Mouse (Mus musculus): Measurements from ENCODE around the gene Papola. TPM values are rescaled to one million over a fixed set of nuclear protein-coding genes. Genes with fewer than 3 reads are reported as not detected.

Papola gene
- 151 and 167 TPM in 2 replicates for polyA plus RNA-seq (2015; fragmentation: Nextera tagmentation; extraction: Ambion mirVana)

DNA sequence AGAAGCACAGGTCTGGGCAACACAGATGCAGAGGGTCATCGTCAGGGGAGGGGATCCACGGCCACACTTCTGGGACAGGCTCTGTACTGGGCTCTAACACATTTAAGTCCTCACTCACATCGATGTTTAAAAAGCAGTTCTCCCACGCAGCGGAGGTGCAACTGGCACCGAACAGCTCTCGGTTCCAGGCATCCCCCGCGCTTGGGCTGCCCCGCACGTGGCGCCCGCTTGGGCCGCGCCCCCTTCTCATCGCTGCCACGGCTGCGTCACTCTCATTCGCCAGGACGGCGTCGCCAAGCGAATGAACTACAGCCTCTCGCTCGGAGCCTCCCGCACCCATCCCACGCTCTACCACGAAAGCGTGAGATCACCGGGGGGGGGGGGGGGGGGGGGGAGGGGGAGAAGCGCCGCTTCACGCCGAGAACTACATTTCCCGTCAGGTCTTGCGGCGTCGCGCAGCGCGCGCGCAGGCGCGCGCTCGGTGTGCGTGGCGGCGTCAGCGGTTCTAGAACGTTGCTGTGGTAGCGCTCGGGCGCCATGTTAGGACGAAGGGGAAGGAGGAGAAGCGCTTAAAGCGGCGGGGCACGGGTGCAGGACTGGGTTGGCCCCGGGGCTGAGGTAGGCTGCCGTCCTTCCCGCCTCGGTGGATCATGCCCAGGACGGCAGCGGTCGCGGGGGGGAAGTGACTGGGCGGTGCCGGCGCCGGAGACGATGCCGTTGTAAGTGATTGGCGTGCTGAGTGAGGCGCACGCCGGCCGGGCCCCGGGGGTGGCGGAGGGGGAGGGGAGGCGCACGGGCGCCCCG, at the start of gene Papola:
Gene Papola, plus strand, starts transcription at position 499 of the 804 bp plus-strand sequence.
- peak; percentile 92 for ATAC-seq (ENCODE audit: insufficient read depth, low FRiP score)

DNA sequence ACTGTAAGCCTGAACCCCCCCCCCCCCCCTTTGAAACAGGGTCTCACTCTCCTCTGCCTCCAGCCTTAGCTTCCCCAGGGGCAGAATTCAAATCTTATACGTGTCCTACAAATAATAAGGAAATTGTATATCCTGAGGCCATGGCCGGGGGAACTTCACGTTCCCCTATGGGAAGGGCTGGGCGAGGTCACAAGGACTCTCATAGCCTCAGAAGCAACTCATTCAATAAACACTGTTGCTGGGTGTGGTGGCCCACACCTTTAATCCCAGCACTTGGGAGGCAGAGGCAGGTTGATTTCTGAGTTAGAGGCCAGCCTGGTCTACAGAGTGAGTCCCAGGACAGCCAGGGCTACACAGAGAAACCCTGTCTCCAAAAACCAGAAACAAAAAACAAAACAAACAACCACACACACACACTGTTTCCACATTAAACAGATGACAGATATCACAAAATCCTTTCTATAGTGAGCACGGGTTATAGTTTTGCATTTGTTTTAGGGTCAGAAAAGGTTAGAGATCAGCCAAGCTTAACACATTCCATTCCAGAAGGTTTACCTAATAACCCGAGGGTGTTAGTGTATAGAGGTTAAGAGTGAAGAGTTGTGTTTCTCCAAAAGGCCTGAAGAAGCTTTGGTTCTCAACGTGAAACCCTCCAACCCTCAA, 49.1 kb upstream of the Papola start:
- Histone ChIP-seq H3K4me1 (ENCODE audit: control insufficient read depth, insufficient read depth, low read length) (no peaks in the 10 kb centered on the region), H3K4me2 (ENCODE audit: low read depth, low read length) (no peak overlapping the region), H3K9me3 (replicated peaks; ENCODE audit: control insufficient read depth, low read length) (no peaks in the 10 kb centered on the region), H3K4me3 (replicated peaks; ENCODE audit: low read length) (no peak overlapping the region), H3K27me3 (ENCODE audit: control insufficient read depth, insufficient read depth, low read length) (no peaks in the 10 kb centered on the region), H3K9ac (ENCODE audit: low read length) (no peak overlapping the region), H3K36me3 (ENCODE audit: control insufficient read depth, insufficient read depth, low read length) (no peaks in the 10 kb centered on the region), H3K27ac (ENCODE audit: low read length) (no peak overlapping the region)
- ATAC-seq (ENCODE audit: insufficient read depth, low FRiP score): no peak
- 52% methylated on average over 7 of the region's 7 CpGs for WGBS

More for the DNA sequence above, at the start of gene Papola:
- Histone ChIP-seq H3K9me3 (replicated peaks; ENCODE audit: control insufficient read depth, low read length) (no peaks in the 10 kb centered on the region), H3K27ac (ENCODE audit: low read length) (peak within 1 kb of the TSS; percentile 93), H3K9ac (ENCODE audit: low read length) (peak within 1 kb of the TSS; percentile 95), H3K4me1 (ENCODE audit: control insufficient read depth, insufficient read depth, low read length) (peaks cover 8% of the 10 kb centered on the region), H3K4me2 (ENCODE audit: low read depth, low read length) (peak within 1 kb of the TSS; percentile 92), H3K4me3 (replicated peaks; ENCODE audit: low read length) (peak within 1 kb of the TSS; percentile 91), H3K36me3 (ENCODE audit: control insufficient read depth, insufficient read depth, low read length) (no peaks in the 10 kb centered on the region), H3K27me3 (ENCODE audit: control insufficient read depth, insufficient read depth, low read length) (no peaks in the 10 kb centered on the region)
- 1% methylated on average over 71 of the region's 85 CpGs for WGBS

DNA sequence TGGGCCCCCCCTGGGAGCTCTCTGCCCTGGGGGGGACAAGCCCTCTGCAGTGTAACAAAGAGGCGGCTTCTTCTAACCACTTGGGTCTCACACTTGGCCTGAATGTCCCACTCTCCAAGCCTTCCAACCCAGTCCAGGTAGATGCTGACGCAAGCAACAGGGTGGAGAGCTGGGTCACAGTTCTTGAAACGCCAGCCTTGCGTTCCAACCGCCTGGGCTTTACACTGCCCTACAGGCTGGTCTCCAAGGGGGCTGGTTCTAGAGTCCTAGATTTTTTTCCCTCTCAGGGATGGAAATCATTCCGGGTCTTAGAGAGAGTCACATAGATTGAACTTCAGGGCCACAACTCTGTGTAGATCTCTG, 48.6 kb upstream of the Papola start:
- ATAC-seq (ENCODE audit: insufficient read depth, low FRiP score): no peak
- Histone ChIP-seq H3K9ac (ENCODE audit: low read length) (no peak overlapping the region), H3K27ac (ENCODE audit: low read length) (no peak overlapping the region), H3K4me3 (replicated peaks; ENCODE audit: low read length) (no peak overlapping the region), H3K4me2 (ENCODE audit: low read depth, low read length) (no peak overlapping the region), H3K4me1 (ENCODE audit: control insufficient read depth, insufficient read depth, low read length) (no peaks in the 10 kb centered on the region), H3K27me3 (ENCODE audit: control insufficient read depth, insufficient read depth, low read length) (no peaks in the 10 kb centered on the region), H3K36me3 (ENCODE audit: control insufficient read depth, insufficient read depth, low read length) (no peaks in the 10 kb centered on the region), H3K9me3 (replicated peaks; ENCODE audit: control insufficient read depth, low read length) (no peaks in the 10 kb centered on the region)
- WGBS: 85% methylated on average over 6 of the region's 6 CpGs

GRCm38 (mm10) chr12:105738316-105739096, 46.0 kb upstream of the Papola start:
- no peak overlapping the region for H3K9ac ChIP-seq (ENCODE audit: low read length)
- H3K4me1 ChIP-seq (ENCODE audit: control insufficient read depth, insufficient read depth, low read length): no peaks in the 10 kb centered on the region
- H3K9me3 ChIP-seq (replicated peaks; ENCODE audit: control insufficient read depth, low read length): no peaks in the 10 kb centered on the region
- no peak overlapping the region for H3K4me3 ChIP-seq (replicated peaks; ENCODE audit: low read length)
- H3K36me3 ChIP-seq (ENCODE audit: control insufficient read depth, insufficient read depth, low read length): no peaks in the 10 kb centered on the region
- no peak overlapping the region for H3K27ac ChIP-seq (ENCODE audit: low read length)
- H3K4me2 ChIP-seq (ENCODE audit: low read depth, low read length): no peak overlapping the region
- no peaks in the 10 kb centered on the region for H3K27me3 ChIP-seq (ENCODE audit: control insufficient read depth, insufficient read depth, low read length)
- ATAC-seq (ENCODE audit: insufficient read depth, low FRiP score): no peak
- 77% methylated on average over 15 of the region's 15 CpGs for WGBS

- Histone ChIP-seq H3K4me1 (ENCODE audit: control insufficient read depth, insufficient read depth, low read length) (no peaks in the 10 kb centered on the region), H3K27me3 (ENCODE audit: control insufficient read depth, insufficient read depth, low read length) (no peaks in the 10 kb centered on the region), H3K4me3 (replicated peaks; ENCODE audit: low read length) (no peak overlapping the region), H3K9ac (ENCODE audit: low read length) (no peak overlapping the region), H3K4me2 (ENCODE audit: low read depth, low read length) (no peak overlapping the region), H3K36me3 (ENCODE audit: control insufficient read depth, insufficient read depth, low read length) (no peaks in the 10 kb centered on the region), H3K27ac (ENCODE audit: low read length) (no peak overlapping the region), H3K9me3 (replicated peaks; ENCODE audit: control insufficient read depth, low read length) (no peaks in the 10 kb centered on the region)
- no peak for ATAC-seq (ENCODE audit: insufficient read depth, low FRiP score)
- WGBS: 88% methylated on average over 8 of the region's 8 CpGs
These were observed 44.8 kb upstream of the Papola start for GRCm38 (mm10) chr12:105739656-105740055.

- no peak overlapping the region for H3K27ac ChIP-seq (ENCODE audit: low read length)
- no peak overlapping the region for H3K9ac ChIP-seq (ENCODE audit: low read length)
- no peaks in the 10 kb centered on the region for H3K4me1 ChIP-seq (ENCODE audit: control insufficient read depth, insufficient read depth, low read length)
- no peaks in the 10 kb centered on the region for H3K9me3 ChIP-seq (replicated peaks; ENCODE audit: control insufficient read depth, low read length)
- H3K4me3 ChIP-seq (replicated peaks; ENCODE audit: low read length): no peak overlapping the region
- H3K36me3 ChIP-seq (ENCODE audit: control insufficient read depth, insufficient read depth, low read length): no peaks in the 10 kb centered on the region
- H3K4me2 ChIP-seq (ENCODE audit: low read depth, low read length): no peak overlapping the region
- no peaks in the 10 kb centered on the region for H3K27me3 ChIP-seq (ENCODE audit: control insufficient read depth, insufficient read depth, low read length)
- WGBS: 46% methylated on average over 5 of the region's 5 CpGs
- no peak for ATAC-seq (ENCODE audit: insufficient read depth, low FRiP score)
These were observed 36.4 kb upstream of the Papola start for GRCm38 (mm10) chr12:105748114-105748513.

- peak; percentile 68; the same call in 1 of the 2 replicates for ATAC-seq (ENCODE audit: insufficient read depth, low FRiP score)
- no peak overlapping the region for H3K4me3 ChIP-seq (replicated peaks; ENCODE audit: low read length)
- H3K27me3 ChIP-seq (ENCODE audit: control insufficient read depth, insufficient read depth, low read length): no peaks in the 10 kb centered on the region
- no peak overlapping the region for H3K9ac ChIP-seq (ENCODE audit: low read length)
- no peaks in the 10 kb centered on the region for H3K9me3 ChIP-seq (replicated peaks; ENCODE audit: control insufficient read depth, low read length)
- no peaks in the 10 kb centered on the region for H3K4me1 ChIP-seq (ENCODE audit: control insufficient read depth, insufficient read depth, low read length)
- H3K4me2 ChIP-seq (ENCODE audit: low read depth, low read length): no peak overlapping the region
- peak overlapping the region; percentile 12; the same call in 1 of the 2 replicates for H3K27ac ChIP-seq (ENCODE audit: low read length)
- no peaks in the 10 kb centered on the region for H3K36me3 ChIP-seq (ENCODE audit: control insufficient read depth, insufficient read depth, low read length)
- WGBS: 51% methylated on average over 10 of the region's 10 CpGs
These were observed 30.7 kb upstream of the Papola start for GRCm38 (mm10) chr12:105753813-105754212.

- H3K4me3 ChIP-seq (replicated peaks; ENCODE audit: low read length): no peak overlapping the region
- H3K9me3 ChIP-seq (replicated peaks; ENCODE audit: control insufficient read depth, low read length): no peaks in the 10 kb centered on the region
- no peak overlapping the region for H3K9ac ChIP-seq (ENCODE audit: low read length)
- ATAC-seq (ENCODE audit: insufficient read depth, low FRiP score): peak; percentile 74
- no peak overlapping the region for H3K4me2 ChIP-seq (ENCODE audit: low read depth, low read length)
- 21% methylated on average over 15 of the region's 15 CpGs for WGBS
- H3K27me3 ChIP-seq (ENCODE audit: control insufficient read depth, insufficient read depth, low read length): no peaks in the 10 kb centered on the region
- H3K36me3 ChIP-seq (ENCODE audit: control insufficient read depth, insufficient read depth, low read length): no peaks in the 10 kb centered on the region
- H3K4me1 ChIP-seq (ENCODE audit: control insufficient read depth, insufficient read depth, low read length): no peaks in the 10 kb centered on the region
- peak overlapping the region; percentile 50 for H3K27ac ChIP-seq (ENCODE audit: low read length)
These were observed 26.5 kb upstream of the Papola start for GRCm38 (mm10) chr12:105757816-105758497.

Measured in stomach, embryonic 16.5 days (tissue).